Mouse (Mus musculus): ENCODE results near the gene R3hcc1l. TPM values are rescaled to one million over a fixed set of nuclear protein-coding genes. Genes with fewer than 3 reads are reported as not detected.

Gene R3hcc1l
- polyA plus RNA-seq, 1 experiment from 2014 or later = 26.3 TPM

- ATAC-seq (ENCODE audit: low FRiP score) (no peak), DNase-seq (ENCODE audit: low spot score, missing footprints) (no peak)
- WGBS = 87% methylated on average over 9 of the region's 9 CpGs
- no peaks in the 10 kb centered on the region for H3K9me3 ChIP-seq (ENCODE audit: control insufficient read depth, low read length)
- no peak overlapping the region for H3K4me2 ChIP-seq
- H3K9ac ChIP-seq (ENCODE audit: low read length) = no peak overlapping the region
- H3K27me3 ChIP-seq (ENCODE audit: control insufficient read depth, insufficient read depth, low read length) = no peaks in the 10 kb centered on the region
- no peak overlapping the region for H3K4me3 ChIP-seq (ENCODE audit: low read depth, low read length)
- no peaks in the 10 kb centered on the region for H3K36me3 ChIP-seq (ENCODE audit: control insufficient read depth, insufficient read depth, low read length)
- no peak overlapping the region for H3K27ac ChIP-seq (ENCODE audit: low read depth, low read length)
- H3K4me1 ChIP-seq (ENCODE audit: control insufficient read depth, insufficient read depth, low read length) = no peaks in the 10 kb centered on the region
Measured at GRCm38 (mm10) chr19:42509625-42510024, 8.9 kb upstream of the R3hcc1l start.

- no peak for ATAC-seq (ENCODE audit: low FRiP score)
- no peaks in the 10 kb centered on the region for H3K4me1 ChIP-seq (ENCODE audit: control insufficient read depth, insufficient read depth, low read length)
- H3K36me3 ChIP-seq (ENCODE audit: control insufficient read depth, insufficient read depth, low read length) = no peaks in the 10 kb centered on the region
- DNase-seq (ENCODE audit: low spot score, missing footprints) = no peak
- no peak overlapping the region for H3K9ac ChIP-seq (ENCODE audit: low read length)
- H3K9me3 ChIP-seq (ENCODE audit: control insufficient read depth, low read length) = no peaks in the 10 kb centered on the region
- no peak overlapping the region for H3K4me2 ChIP-seq
- 58% methylated on average over 16 of the region's 16 CpGs for WGBS
- no peak overlapping the region for H3K4me3 ChIP-seq (ENCODE audit: low read depth, low read length)
- no peak overlapping the region for H3K27ac ChIP-seq (ENCODE audit: low read depth, low read length)
- no peaks in the 10 kb centered on the region for H3K27me3 ChIP-seq (ENCODE audit: control insufficient read depth, insufficient read depth, low read length)
Measured at GRCm38 (mm10) chr19:42510276-42511171, 8.0 kb upstream of the R3hcc1l start.

DNA sequence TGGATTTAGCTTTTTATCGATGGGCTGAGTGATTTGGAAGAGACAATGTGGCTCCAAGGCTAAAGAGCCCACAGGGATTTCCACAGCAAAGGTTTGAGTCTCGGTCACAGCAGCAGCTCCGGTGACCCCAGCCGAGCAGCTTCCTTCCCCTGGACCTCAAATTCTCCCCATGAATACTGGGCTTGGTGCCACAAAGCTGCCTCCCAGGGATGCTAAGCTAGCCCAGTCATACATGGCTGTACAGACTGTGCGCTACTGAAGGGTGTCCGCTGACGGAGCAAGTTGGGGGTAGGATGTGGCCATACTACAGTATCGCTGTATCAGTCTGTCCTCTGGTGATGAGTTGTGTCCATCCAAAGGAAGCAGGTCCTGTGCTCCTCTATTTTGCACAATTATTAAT, 2.9 kb upstream of the R3hcc1l start:
- H3K27ac ChIP-seq (ENCODE audit: low read depth, low read length) = no peak overlapping the region

GRCm38 (mm10) chr19:42516121-42516520, 2.4 kb upstream of the R3hcc1l start:
- no peaks in the 10 kb centered on the region for H3K36me3 ChIP-seq (ENCODE audit: control insufficient read depth, insufficient read depth, low read length)
- no peaks in the 10 kb centered on the region for H3K27me3 ChIP-seq (ENCODE audit: control insufficient read depth, insufficient read depth, low read length)
- H3K4me2 ChIP-seq = no peak overlapping the region
- peak; percentile 77 for DNase-seq (ENCODE audit: low spot score, missing footprints)
- no peak overlapping the region for H3K9ac ChIP-seq (ENCODE audit: low read length)
- H3K4me3 ChIP-seq (ENCODE audit: low read depth, low read length) = no peak overlapping the region
- H3K4me1 ChIP-seq (ENCODE audit: control insufficient read depth, insufficient read depth, low read length) = peaks cover 7% of the 10 kb centered on the region
- H3K27ac ChIP-seq (ENCODE audit: low read depth, low read length) = no peak overlapping the region
- no peaks in the 10 kb centered on the region for H3K9me3 ChIP-seq (ENCODE audit: control insufficient read depth, low read length)
- ATAC-seq (ENCODE audit: low FRiP score) = no peak
- 88% methylated on average over 8 of the region's 8 CpGs for WGBS

More for the DNA sequence above, 2.9 kb upstream of the R3hcc1l start:
- Histone ChIP-seq H3K36me3 (ENCODE audit: control insufficient read depth, insufficient read depth, low read length) (no peaks in the 10 kb centered on the region), H3K27me3 (ENCODE audit: control insufficient read depth, insufficient read depth, low read length) (no peaks in the 10 kb centered on the region), H3K4me2 (no peak overlapping the region), H3K9me3 (ENCODE audit: control insufficient read depth, low read length) (no peaks in the 10 kb centered on the region), H3K4me3 (ENCODE audit: low read depth, low read length) (no peak overlapping the region), H3K4me1 (ENCODE audit: control insufficient read depth, insufficient read depth, low read length) (peaks cover 7% of the 10 kb centered on the region), H3K9ac (ENCODE audit: low read length) (no peak overlapping the region)
- 95% methylated on average over 8 of the region's 8 CpGs for WGBS
- ATAC-seq (ENCODE audit: low FRiP score) (no peak), DNase-seq (ENCODE audit: low spot score, missing footprints) (no peak)

DNA sequence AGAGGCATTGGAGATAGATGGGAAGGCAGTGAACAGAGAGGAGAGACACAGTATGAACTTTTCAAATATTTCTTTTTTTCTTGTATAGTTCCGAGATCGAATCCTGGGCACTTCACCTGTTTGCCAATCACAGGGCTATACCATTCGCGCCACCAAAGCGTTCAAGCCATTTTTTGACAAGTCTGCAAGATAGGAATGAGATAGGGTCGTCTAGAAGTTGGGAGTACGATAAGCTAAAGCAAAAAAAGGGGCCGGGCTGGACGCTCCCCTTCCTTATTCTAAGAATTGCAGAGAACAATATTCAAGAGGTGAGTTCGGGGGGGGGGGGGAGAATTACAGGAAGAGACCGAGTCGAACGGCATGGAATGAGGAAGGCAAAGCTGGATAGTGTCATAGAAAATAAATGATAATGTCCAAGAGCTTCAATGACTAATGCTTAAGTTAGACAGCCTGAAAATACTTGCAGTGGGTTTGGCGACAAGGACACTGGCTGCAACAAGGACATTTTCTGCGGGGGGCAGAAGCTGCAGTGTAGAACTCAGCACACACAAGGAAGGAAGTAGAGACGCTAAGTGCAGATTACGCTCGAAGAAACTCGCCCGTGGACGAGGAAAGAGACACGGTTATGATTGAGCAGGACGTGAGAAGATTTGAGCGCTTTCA, 471 bp upstream of the R3hcc1l start:
- H3K27me3 ChIP-seq (ENCODE audit: control insufficient read depth, insufficient read depth, low read length) = no peaks in the 10 kb centered on the region
- peak overlapping the region; percentile 51 for H3K4me2 ChIP-seq
- 32% methylated on average over 24 of the region's 24 CpGs for WGBS
- H3K27ac ChIP-seq (ENCODE audit: low read depth, low read length) = no peak overlapping the region
- peaks cover 7% of the 10 kb centered on the region for H3K4me1 ChIP-seq (ENCODE audit: control insufficient read depth, insufficient read depth, low read length)
- peak overlapping the region; percentile 85 for H3K4me3 ChIP-seq (ENCODE audit: low read depth, low read length)
- ATAC-seq (ENCODE audit: low FRiP score) = peak; percentile 10; the same call in 1 of the 2 replicates
- DNase-seq (ENCODE audit: low spot score, missing footprints) = peak; percentile 80
- H3K9ac ChIP-seq (ENCODE audit: low read length) = peak overlapping the region; percentile 86
- H3K36me3 ChIP-seq (ENCODE audit: control insufficient read depth, insufficient read depth, low read length) = no peaks in the 10 kb centered on the region
- no peaks in the 10 kb centered on the region for H3K9me3 ChIP-seq (ENCODE audit: control insufficient read depth, low read length)

- peak overlapping the region; percentile 86 for H3K9ac ChIP-seq (ENCODE audit: low read length)
- DNase-seq (ENCODE audit: low spot score, missing footprints) = no peak
- peak overlapping the region; percentile 51 for H3K4me2 ChIP-seq
- no peaks in the 10 kb centered on the region for H3K27me3 ChIP-seq (ENCODE audit: control insufficient read depth, insufficient read depth, low read length)
- ATAC-seq (ENCODE audit: low FRiP score) = no peak
- no peaks in the 10 kb centered on the region for H3K9me3 ChIP-seq (ENCODE audit: control insufficient read depth, low read length)
- H3K36me3 ChIP-seq (ENCODE audit: control insufficient read depth, insufficient read depth, low read length) = no peaks in the 10 kb centered on the region
- WGBS = 50% methylated on average over 9 of the region's 9 CpGs
- H3K4me1 ChIP-seq (ENCODE audit: control insufficient read depth, insufficient read depth, low read length) = peaks cover 7% of the 10 kb centered on the region
- H3K4me3 ChIP-seq (ENCODE audit: low read depth, low read length) = peak overlapping the region; percentile 85
- no peak overlapping the region for H3K27ac ChIP-seq (ENCODE audit: low read depth, low read length)
Measured at GRCm38 (mm10) chr19:42519760-42520159, 1.2 kb downstream of the R3hcc1l start.

DNA sequence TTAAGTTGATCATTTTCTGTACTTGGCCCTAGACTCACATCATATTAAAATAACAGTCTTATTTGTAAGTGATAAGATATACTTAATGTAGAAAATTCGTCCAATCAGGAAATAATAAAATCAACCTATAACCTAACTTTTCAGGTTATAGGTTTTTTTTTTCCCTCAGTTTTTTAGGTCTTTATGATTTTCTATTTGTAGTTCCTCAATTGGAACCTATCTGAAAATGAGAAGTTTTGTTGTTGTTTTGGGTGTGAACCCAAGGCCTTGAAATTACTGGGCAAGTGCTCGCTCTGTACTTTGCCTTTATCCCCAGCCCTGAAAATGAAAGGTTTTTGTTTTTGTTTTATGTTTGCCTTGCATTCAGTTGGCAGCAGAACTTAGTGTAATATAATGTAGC, 6.1 kb downstream of the R3hcc1l start:
- Histone ChIP-seq H3K4me2 (no peak overlapping the region), H3K9ac (ENCODE audit: low read length) (no peak overlapping the region), H3K4me3 (ENCODE audit: low read depth, low read length) (no peak overlapping the region), H3K36me3 (ENCODE audit: control insufficient read depth, insufficient read depth, low read length) (no peaks in the 10 kb centered on the region), H3K9me3 (ENCODE audit: control insufficient read depth, low read length) (no peaks in the 10 kb centered on the region), H3K27ac (ENCODE audit: low read depth, low read length) (no peak overlapping the region), H3K27me3 (ENCODE audit: control insufficient read depth, insufficient read depth, low read length) (no peaks in the 10 kb centered on the region), H3K4me1 (ENCODE audit: control insufficient read depth, insufficient read depth, low read length) (peaks cover 4% of the 10 kb centered on the region)
- DNase-seq (ENCODE audit: low spot score, missing footprints) (no peak), ATAC-seq (ENCODE audit: low FRiP score) (no peak)
- 92% methylated on average over 2 of the region's 2 CpGs for WGBS

DNA sequence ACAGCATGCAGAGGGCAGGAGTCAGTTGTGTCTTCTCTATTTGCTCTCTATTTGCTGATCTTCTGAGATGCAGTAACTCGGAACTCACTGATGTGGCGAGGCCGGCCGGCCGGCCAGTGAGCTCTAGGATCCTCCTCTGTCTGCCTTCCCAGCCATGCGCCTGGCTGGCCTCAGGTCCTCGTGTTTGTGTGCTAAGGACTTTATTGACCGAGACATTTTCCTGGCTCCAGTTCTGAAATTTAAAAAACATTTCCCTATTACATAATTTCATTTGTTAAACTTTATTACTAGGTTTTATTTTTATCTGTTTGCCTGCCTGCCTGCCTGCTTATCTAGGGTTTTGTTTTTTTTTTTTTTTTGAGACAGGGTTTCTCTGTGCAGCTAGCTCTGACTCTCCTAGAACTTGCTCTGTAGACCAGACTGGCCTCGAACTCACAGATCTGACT, 11.5 kb downstream of the R3hcc1l start:
- DNase-seq (ENCODE audit: low spot score, missing footprints) (no peak), ATAC-seq (ENCODE audit: low FRiP score) (no peak)
- Histone ChIP-seq H3K4me3 (ENCODE audit: low read depth, low read length) (no peak overlapping the region), H3K36me3 (ENCODE audit: control insufficient read depth, insufficient read depth, low read length) (no peaks in the 10 kb centered on the region), H3K9ac (ENCODE audit: low read length) (no peak overlapping the region), H3K27ac (ENCODE audit: low read depth, low read length) (no peak overlapping the region), H3K9me3 (ENCODE audit: control insufficient read depth, low read length) (no peaks in the 10 kb centered on the region), H3K4me2 (no peak overlapping the region), H3K27me3 (ENCODE audit: control insufficient read depth, insufficient read depth, low read length) (no peaks in the 10 kb centered on the region), H3K4me1 (ENCODE audit: control insufficient read depth, insufficient read depth, low read length) (no peaks in the 10 kb centered on the region)
- 76% methylated on average over 9 of the region's 9 CpGs for WGBS

DNA sequence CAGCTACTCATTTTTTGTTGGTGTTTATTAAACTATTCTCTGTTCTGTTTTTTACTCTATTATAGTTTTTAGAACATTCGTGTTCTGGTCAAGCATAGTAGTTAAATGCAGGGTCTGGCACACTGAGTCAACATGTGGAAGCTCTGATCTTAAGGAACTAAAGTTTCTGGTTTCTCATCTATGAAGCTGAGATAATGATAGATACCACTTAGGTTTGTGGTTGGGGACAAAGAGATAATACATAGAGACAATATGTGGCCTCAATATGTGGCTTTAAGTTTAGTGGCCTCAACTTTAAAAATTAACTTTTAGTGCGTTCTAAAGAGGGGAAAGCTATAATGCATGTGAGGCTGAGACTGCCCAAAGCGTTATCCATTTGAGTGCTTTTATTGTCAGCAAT, 15.9 kb downstream of the R3hcc1l start:
- ATAC-seq (ENCODE audit: low FRiP score) (no peak), DNase-seq (ENCODE audit: low spot score, missing footprints) (no peak)
- Histone ChIP-seq H3K27me3 (ENCODE audit: control insufficient read depth, insufficient read depth, low read length) (no peaks in the 10 kb centered on the region), H3K9me3 (ENCODE audit: control insufficient read depth, low read length) (no peaks in the 10 kb centered on the region), H3K36me3 (ENCODE audit: control insufficient read depth, insufficient read depth, low read length) (no peaks in the 10 kb centered on the region), H3K4me1 (ENCODE audit: control insufficient read depth, insufficient read depth, low read length) (peaks cover 2% of the 10 kb centered on the region; the same call in 1 of the 2 replicates), H3K4me2 (no peak overlapping the region), H3K9ac (ENCODE audit: low read length) (no peak overlapping the region), H3K27ac (ENCODE audit: low read depth, low read length) (no peak overlapping the region), H3K4me3 (ENCODE audit: low read depth, low read length) (no peak overlapping the region)
- 87% methylated on average over 3 of the region's 3 CpGs for WGBS

Data from midbrain, embryonic 11.5 days (tissue).